Mouse (Mus musculus) CH12.LX (cell line): ENCODE data around the gene Sf1.

Source experiments
- CTCF ChIP-seq, 2 experiments: IDR thresholded peaks in 1 of 2; conservative IDR thresholded peaks in 1 of 2; 2 replicates each; pipeline ENCODE4 v1.5.1; 2011 to 2012; ENCODE audit warnings: low read depth in 2 of 2, low read length in 2 of 2, improper control_type of control experiment in 1 of 2, inconsistent platforms in 1 of 2, mild to moderate bottlenecking in 1 of 2, moderate library complexity in 1 of 2
- ELF1 ChIP-seq: IDR thresholded peaks from 2 replicates; pipeline ENCODE4 v1.6.1; 2014; ENCODE audit warnings: low read depth, mild to moderate bottlenecking, inconsistent platforms, low read length, improper control_type of control experiment
- EP300 ChIP-seq: IDR thresholded peaks from 2 replicates; pipeline ENCODE4 v1.6.1; 2011; ENCODE audit warnings: low read length, improper control_type of control experiment
- GABPA ChIP-seq: IDR thresholded peaks from 2 replicates; pipeline ENCODE4 v1.6.1; 2012; ENCODE audit warnings: low read depth, low read length, improper control_type of control experiment, inconsistent platforms; ENCODE audit not compliant: insufficient replicate concordance
- KAT2A ChIP-seq: IDR thresholded peaks from 2 replicates; pipeline ENCODE4 v1.6.1; 2012; ENCODE audit warnings: low read length, improper control_type of control experiment, inconsistent platforms; ENCODE audit not compliant: insufficient replicate concordance
- MAX ChIP-seq: IDR thresholded peaks from 2 replicates; pipeline ENCODE4 v1.6.1; 2011; ENCODE audit warnings: low read length, improper control_type of control experiment
- POLR2A ChIP-seq: IDR thresholded peaks from 2 replicates; pipeline ENCODE4 v1.6.1; 2011; ENCODE audit warnings: low read depth, mild to moderate bottlenecking, improper control_type of control experiment, low read length
- POLR2AphosphoS2 ChIP-seq: IDR thresholded peaks from 2 replicates; pipeline ENCODE4 v1.6.1; 2011; ENCODE audit warnings: low read depth, low read length, improper control_type of control experiment
- SIN3A ChIP-seq: IDR thresholded peaks from 2 replicates; pipeline ENCODE4 v1.6.1; 2012; ENCODE audit warnings: low read length, improper control_type of control experiment, inconsistent platforms
- SMC3 ChIP-seq: IDR thresholded peaks from 2 replicates; pipeline ENCODE4 v1.6.1; 2011; ENCODE audit warnings: low read depth, low read length, improper control_type of control experiment
- USF1 ChIP-seq: IDR thresholded peaks from 2 replicates; pipeline ENCODE4 v1.6.1; 2014; ENCODE audit warnings: low read depth, mild to moderate bottlenecking, inconsistent platforms, low read length, improper control_type of control experiment
- ZC3H11A ChIP-seq: IDR thresholded peaks from 2 replicates; pipeline ENCODE4 v1.6.1; 2012; ENCODE audit warnings: low read depth, mild to moderate bottlenecking, inconsistent platforms, low read length, improper control_type of control experiment

DNA sequence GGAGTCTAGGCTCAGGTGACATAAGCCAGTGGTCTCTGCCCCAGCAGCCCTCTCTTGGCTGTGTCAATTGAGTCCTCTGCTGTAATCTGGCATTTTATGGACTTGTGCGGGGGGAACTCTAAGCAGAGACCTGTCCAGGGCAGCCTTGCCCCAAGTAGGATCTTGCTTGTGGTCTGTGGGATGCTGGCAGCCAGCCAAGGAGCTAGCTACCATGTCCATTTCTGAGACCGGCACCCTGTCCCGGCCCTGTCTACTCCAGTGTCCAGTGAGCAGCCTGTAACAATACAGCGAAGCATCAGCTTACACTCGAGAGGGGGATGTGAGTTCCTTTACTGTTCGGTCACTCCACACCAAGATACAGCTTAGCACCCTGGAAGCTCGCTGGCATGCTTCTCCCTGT, 9.5 kb upstream of the Sf1 start:
- TF ChIP-seq CTCF (conservative IDR thresholded peaks at IDR 0.05 in 1 of 2, IDR thresholded peaks at IDR 0.05 in 1 of 2; ENCODE audit: low read depth in 2 of 2, low read length in 2 of 2): no peak
- TF ChIP-seq MAX: no peak
- TF ChIP-seq POLR2A: no peak
- TF ChIP-seq KAT2A: no peak
- no peak for TF ChIP-seq GABPA
- peak; percentile 19; the same call in 1 of the 2 replicates for TF ChIP-seq POLR2AphosphoS2
- no peak for TF ChIP-seq SMC3
- TF ChIP-seq ZC3H11A: no peak
- no peak for TF ChIP-seq EP300
- no peak for TF ChIP-seq ELF1
- no peak for TF ChIP-seq USF1
- no peak for TF ChIP-seq SIN3A
